Mouse (Mus musculus) midbrain, embryonic 15.5 days (tissue): ENCODE data around the gene C1s2. TPM values are rescaled to one million over a fixed set of nuclear protein-coding genes. Genes with fewer than 3 reads are reported as not detected.
"Not testable (repeated sequence)": the region's sequence is repeated elsewhere in the genome, so short reads cannot be mapped to it uniquely, and the experiment has no call there.

ENCODE experiments used
- ATAC-seq: fragments of 200-750 bp; cut with Nextera tagmentation; replicated peaks from 2 replicates; pipeline ENCODE4 v1.8.0; 2017; ENCODE audit warnings: moderate TSS enrichment
- H3K27ac ChIP-seq: fragments of 300-500 bp; sonication (generic); 2 replicates; pipeline ENCODE4 v1.5.1; 2015; ENCODE audit warnings: mild to moderate bottlenecking, inconsistent platforms
- H3K27me3 ChIP-seq: fragments of 300-500 bp; sonication (generic); replicated peaks from 2 replicates; pipeline ENCODE4 v1.6.1; 2015; ENCODE audit warnings: inconsistent platforms
- H3K36me3 ChIP-seq: fragments of 300-500 bp; sonication (generic); replicated peaks from 2 replicates; pipeline ENCODE4 v1.6.1; 2015; ENCODE audit warnings: inconsistent platforms
- H3K4me1 ChIP-seq: fragments of 300-500 bp; sonication (generic); 2 replicates; pipeline ENCODE4 v1.6.1; 2015; ENCODE audit warnings: inconsistent platforms
- H3K4me2 ChIP-seq: fragments of 300-500 bp; sonication (generic); 2 replicates; pipeline ENCODE4 v1.6.1; 2015; ENCODE audit warnings: inconsistent platforms, mild to moderate bottlenecking, moderate library complexity
- H3K4me3 ChIP-seq: fragments of 300-500 bp; sonication (generic); 2 replicates; pipeline ENCODE4 v1.5.1; 2015; ENCODE audit warnings: mild to moderate bottlenecking, inconsistent platforms
- H3K9ac ChIP-seq: fragments of 300-500 bp; sonication (generic); 2 replicates; pipeline ENCODE4 v1.6.1; 2015; ENCODE audit warnings: mild to moderate bottlenecking, inconsistent platforms
- H3K9me3 ChIP-seq: fragments of 300-500 bp; sonication (generic); 2 replicates; pipeline ENCODE4 v1.6.1; 2016; ENCODE audit warnings: inconsistent platforms
- WGBS: fragments of 180-500 bp; shearing (Covaris S2); methylation state at CpG from one replicate; pipeline ENCODE4 v1.1.7; 2015; ENCODE audit warnings: mixed read lengths; 5-methylcytosine and 5-hydroxymethylcytosine counted together
- polyA plus RNA-seq: library from polyadenylated mRNA; unstranded; fragments of >200 nt; fragmentation: Nextera tagmentation; extraction: Ambion mirVana; gene quantifications from 2 replicates; pipeline ENCODE4 v1.2.1, GENCODE M21; 2015

Gene C1s2
- polyA plus RNA-seq, 1 experiment from 2014 or later: 0.13 TPM

DNA sequence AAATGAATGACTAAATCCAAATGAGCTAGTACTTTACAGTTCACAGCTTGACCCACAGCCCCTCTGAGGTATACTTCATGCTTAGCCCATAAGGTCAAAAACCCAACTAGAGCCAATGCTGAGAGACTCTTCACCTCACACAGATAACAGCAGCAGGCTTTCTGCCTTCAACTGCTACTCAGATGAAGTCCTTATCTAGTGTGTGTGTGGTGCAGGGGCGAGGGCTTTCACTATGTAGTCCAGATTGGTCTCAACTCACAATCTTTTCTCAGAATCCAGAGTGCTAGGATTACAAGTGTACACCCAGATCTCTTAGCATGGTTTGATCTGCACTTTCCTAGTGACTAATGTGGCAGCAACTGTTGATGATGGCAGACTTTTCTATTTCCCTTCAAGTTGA is 9.7 kb downstream of the C1s2 start:
- not testable (repeated sequence) for H3K36me3 ChIP-seq, ATAC-seq, H3K4me2 ChIP-seq, H3K9me3 ChIP-seq, H3K4me1 ChIP-seq, H3K4me3 ChIP-seq, H3K27ac ChIP-seq, H3K9ac ChIP-seq, H3K27me3 ChIP-seq
- 51% methylated on average over 1 of the region's 1 CpGs for WGBS

DNA sequence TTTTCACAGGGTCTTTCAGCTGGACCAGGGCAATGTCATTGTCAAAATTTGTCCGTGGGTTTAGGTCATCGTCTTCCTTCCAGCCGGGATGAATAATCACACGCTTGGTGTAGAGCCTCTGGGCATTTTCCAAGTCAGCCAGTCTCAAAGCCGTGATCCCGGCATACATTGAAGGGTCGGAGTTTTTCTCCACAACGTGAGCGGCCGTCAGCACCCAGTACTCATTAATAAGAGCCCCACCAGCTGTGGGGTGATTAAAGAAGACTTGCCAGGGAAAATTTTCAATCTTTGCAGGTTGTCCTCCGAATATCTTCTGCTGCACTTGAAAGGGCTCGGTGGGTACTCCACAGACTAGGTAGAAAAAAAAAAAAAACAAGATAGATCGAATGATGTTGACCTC is 10.3 kb downstream of the C1s2 start:
- no peak for ATAC-seq
- H3K4me1 ChIP-seq: no peaks in the 10 kb centered on the region
- H3K36me3 ChIP-seq: no peaks in the 10 kb centered on the region
- no peak overlapping the region for H3K27ac ChIP-seq
- no peaks in the 10 kb centered on the region for H3K9me3 ChIP-seq
- H3K9ac ChIP-seq: no peak overlapping the region
- no peak overlapping the region for H3K4me3 ChIP-seq
- H3K4me2 ChIP-seq: no peak overlapping the region
- WGBS: 90% methylated on average over 13 of the region's 13 CpGs
- H3K27me3 ChIP-seq: no peaks in the 10 kb centered on the region

GRCm38 (mm10) chr6:124602031-124602430 is 33.9 kb downstream of the C1s2 start:
- H3K4me3 ChIP-seq: no peak overlapping the region
- no peak for ATAC-seq
- H3K4me1 ChIP-seq: no peaks in the 10 kb centered on the region
- H3K27me3 ChIP-seq: no peaks in the 10 kb centered on the region
- no peak overlapping the region for H3K9ac ChIP-seq
- H3K9me3 ChIP-seq: no peaks in the 10 kb centered on the region
- H3K36me3 ChIP-seq: no peaks in the 10 kb centered on the region
- 89% methylated on average over 4 of the region's 4 CpGs for WGBS
- H3K4me2 ChIP-seq: no peak overlapping the region
- no peak overlapping the region for H3K27ac ChIP-seq

- 77% methylated on average over 8 of the region's 8 CpGs for WGBS
Measured at GRCm38 (mm10) chr6:124593121-124593520, 42.8 kb downstream of the C1s2 start.

DNA sequence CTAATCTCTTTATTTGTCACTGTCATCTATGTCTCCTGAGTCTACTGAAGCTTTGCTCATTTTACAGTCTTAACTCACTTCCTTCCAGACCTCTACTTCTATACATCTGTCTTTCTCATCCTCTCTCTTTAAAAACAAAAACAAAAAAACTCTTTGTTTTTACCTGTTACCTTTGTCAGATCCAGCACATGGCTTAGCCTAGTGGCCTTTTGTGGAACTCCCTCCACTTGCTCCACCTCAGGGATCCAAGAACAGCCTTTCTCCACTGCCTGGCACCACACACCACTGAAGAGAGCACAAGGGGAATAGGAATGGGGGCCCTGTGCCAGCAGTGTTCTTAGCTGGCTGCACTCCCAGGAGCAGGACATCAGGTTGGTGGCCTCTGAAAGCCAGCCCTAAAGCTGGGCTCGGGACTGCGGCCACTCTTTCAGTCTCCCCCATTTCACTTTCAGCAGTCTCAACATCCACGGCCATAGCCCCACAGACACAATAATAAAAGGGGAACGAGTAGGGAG is 43.6 kb downstream of the C1s2 start:
- ATAC-seq: no peak
- Histone ChIP-seq H3K9me3 (0 out of 2 replicates have a peak, but pooled peaks cover 3% of the 10 kb centered on the region), H3K4me2 (no peak overlapping the region), H3K27me3 (no peaks in the 10 kb centered on the region), H3K36me3 (no peaks in the 10 kb centered on the region), H3K27ac (no peak overlapping the region), H3K9ac (no peak overlapping the region), H3K4me1 (no peaks in the 10 kb centered on the region), H3K4me3 (no peak overlapping the region)
- WGBS: 84% methylated on average over 4 of the region's 4 CpGs

More at GRCm38 (mm10) chr6:124593121-124593520, 42.8 kb downstream of the C1s2 start:
- Histone ChIP-seq H3K4me1 (no peaks in the 10 kb centered on the region), H3K27me3 (no peaks in the 10 kb centered on the region), H3K36me3 (no peaks in the 10 kb centered on the region), H3K4me2 (no peak overlapping the region), H3K9ac (no peak overlapping the region), H3K9me3 (0 out of 2 replicates have a peak, but pooled peaks cover 3% of the 10 kb centered on the region), H3K27ac (no peak overlapping the region), H3K4me3 (no peak overlapping the region)
- ATAC-seq: no peak

GRCm38 (mm10) chr6:124588771-124589170 is 47.1 kb downstream of the C1s2 start:
- H3K9me3 ChIP-seq: no peaks in the 10 kb centered on the region
- ATAC-seq: no peak
- no peaks in the 10 kb centered on the region for H3K36me3 ChIP-seq

GRCm38 (mm10) chr6:124586266-124586665 is 49.6 kb downstream of the C1s2 start:
- H3K27ac ChIP-seq: no peak overlapping the region
- no peaks in the 10 kb centered on the region for H3K9me3 ChIP-seq
- 70% methylated on average over 4 of the region's 4 CpGs for WGBS
- H3K9ac ChIP-seq: no peak overlapping the region
- H3K4me3 ChIP-seq: no peak overlapping the region
- H3K4me2 ChIP-seq: no peak overlapping the region
- no peak for ATAC-seq
- no peaks in the 10 kb centered on the region for H3K27me3 ChIP-seq
- H3K4me1 ChIP-seq: no peaks in the 10 kb centered on the region
- H3K36me3 ChIP-seq: no peaks in the 10 kb centered on the region

More at GRCm38 (mm10) chr6:124588771-124589170, 47.1 kb downstream of the C1s2 start:
- Histone ChIP-seq H3K4me1 (no peaks in the 10 kb centered on the region), H3K27me3 (no peaks in the 10 kb centered on the region), H3K9ac (no peak overlapping the region), H3K4me2 (no peak overlapping the region), H3K4me3 (no peak overlapping the region), H3K27ac (no peak overlapping the region)

DNA sequence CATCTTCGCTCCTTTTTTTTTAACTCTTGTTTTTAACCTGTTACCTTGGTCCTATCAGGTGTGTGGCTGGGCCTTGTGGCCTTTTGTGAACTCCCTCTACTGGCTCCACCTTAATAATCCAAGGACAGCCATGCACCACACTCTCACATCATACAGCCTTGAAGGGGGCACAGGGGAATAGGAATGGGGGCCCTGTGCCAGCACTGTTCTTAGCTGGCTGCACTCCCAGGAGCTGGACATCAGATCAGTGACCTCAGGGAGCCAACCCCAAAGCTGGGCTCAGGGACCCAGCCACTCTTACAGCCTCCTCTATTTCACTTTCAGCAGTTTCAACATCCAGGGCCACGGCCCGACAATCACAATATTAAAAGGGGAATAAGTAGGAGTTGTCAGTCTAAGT is 50.1 kb downstream of the C1s2 start:
- no peak overlapping the region for H3K27ac ChIP-seq
- no peaks in the 10 kb centered on the region for H3K27me3 ChIP-seq
- H3K4me2 ChIP-seq: no peak overlapping the region
- H3K36me3 ChIP-seq: no peaks in the 10 kb centered on the region
- H3K4me1 ChIP-seq: no peaks in the 10 kb centered on the region
- no peak for ATAC-seq
- no peak overlapping the region for H3K4me3 ChIP-seq
- WGBS: 93% methylated on average over 3 of the region's 3 CpGs
- no peak overlapping the region for H3K9ac ChIP-seq
- H3K9me3 ChIP-seq: no peaks in the 10 kb centered on the region

GRCm38 (mm10) chr6:124584935-124585334 is 51.0 kb downstream of the C1s2 start:
- ATAC-seq: no peak
- no peaks in the 10 kb centered on the region for H3K27me3 ChIP-seq
- no peaks in the 10 kb centered on the region for H3K36me3 ChIP-seq
- H3K9me3 ChIP-seq: no peaks in the 10 kb centered on the region
- 84% methylated on average over 3 of the region's 3 CpGs for WGBS
- H3K4me1 ChIP-seq: no peaks in the 10 kb centered on the region
- no peak overlapping the region for H3K27ac ChIP-seq
- H3K4me3 ChIP-seq: no peak overlapping the region
- H3K4me2 ChIP-seq: no peak overlapping the region
- no peak overlapping the region for H3K9ac ChIP-seq

- Histone ChIP-seq H3K9me3 (no peaks in the 10 kb centered on the region), H3K4me3 (no peak overlapping the region), H3K27me3 (no peaks in the 10 kb centered on the region), H3K4me1 (no peaks in the 10 kb centered on the region), H3K9ac (no peak overlapping the region), H3K27ac (no peak overlapping the region), H3K4me2 (no peak overlapping the region), H3K36me3 (no peaks in the 10 kb centered on the region)
- 94% methylated on average over 1 of the region's 1 CpGs for WGBS
- ATAC-seq: no peak
Measured at GRCm38 (mm10) chr6:124582231-124582630, 53.7 kb downstream of the C1s2 start.

GRCm38 (mm10) chr6:124580155-124580554 is 55.7 kb downstream of the C1s2 start:
- H3K4me2 ChIP-seq, H3K9me3 ChIP-seq, H3K9ac ChIP-seq, H3K4me1 ChIP-seq, H3K27ac ChIP-seq, ATAC-seq, H3K36me3 ChIP-seq, H3K4me3 ChIP-seq, H3K27me3 ChIP-seq: not testable (repeated sequence)
- 86% methylated on average over 6 of the region's 7 CpGs for WGBS

DNA sequence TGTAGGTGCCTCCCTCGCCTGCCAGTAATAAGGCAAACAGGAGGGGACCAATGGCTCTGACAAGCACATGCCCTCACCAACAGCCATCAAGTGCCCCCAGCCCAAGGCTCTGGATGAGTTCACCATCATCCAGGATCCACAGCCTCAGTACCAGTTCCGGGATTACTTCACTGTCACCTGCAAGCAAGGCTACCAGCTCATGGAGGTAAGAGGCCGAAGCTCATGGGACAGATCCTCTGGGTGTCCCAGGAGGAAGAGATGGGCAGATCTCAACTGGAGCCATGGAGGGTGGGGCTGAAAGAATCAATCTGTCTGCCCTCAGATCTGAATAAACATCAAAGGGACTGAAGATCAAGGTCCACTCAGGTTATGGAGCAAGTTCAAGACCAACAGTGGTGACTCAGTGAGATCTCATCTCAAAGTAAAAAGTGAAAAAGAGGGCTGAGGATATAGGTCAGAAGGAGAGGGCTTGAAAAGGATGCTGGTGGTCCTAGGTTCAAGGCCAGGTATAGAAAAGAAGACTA is 60.7 kb downstream of the C1s2 start:
- ATAC-seq, H3K4me1 ChIP-seq, H3K27me3 ChIP-seq, H3K36me3 ChIP-seq, H3K27ac ChIP-seq, H3K9ac ChIP-seq, H3K4me2 ChIP-seq, H3K9me3 ChIP-seq, H3K4me3 ChIP-seq: not testable (repeated sequence)
- WGBS: 81% methylated on average over 3 of the region's 3 CpGs
